Mouse (Mus musculus): ENCODE data around the gene Ippk. TPM values are rescaled to one million over a fixed set of nuclear protein-coding genes. Genes with fewer than 3 reads are reported as not detected.

The Ippk gene
- total and polyA plus RNA-seq, 2 experiments from 2014 or later = 10.9 to 11.9 TPM

DNA sequence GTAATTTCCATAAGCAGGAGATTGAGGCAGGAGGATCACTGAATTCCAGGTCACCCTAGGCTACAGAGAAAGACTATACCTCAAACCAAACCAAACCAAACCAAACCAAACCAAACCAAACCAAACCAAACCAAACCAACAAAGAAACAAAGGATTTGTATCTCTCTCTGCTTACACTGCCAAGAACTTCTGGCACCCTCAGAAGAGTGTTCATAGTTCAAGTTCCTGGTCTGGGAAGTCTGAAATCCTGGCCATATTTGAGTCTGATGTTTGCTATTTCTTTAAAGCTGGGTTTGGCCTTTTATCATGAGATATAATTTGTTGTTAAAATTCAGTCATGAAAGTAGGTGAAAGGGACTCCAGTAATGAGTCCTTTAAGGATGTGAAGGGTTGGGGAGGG, 13.3 kb upstream of the Ippk start:
- DNase-seq (ENCODE audit: low spot score) = no peak
- Histone ChIP-seq H3K4me1 (ENCODE audit: insufficient read depth, low read length) (no peaks in the 10 kb centered on the region), H3K27ac (ENCODE audit: low read depth, low read length) (no peak overlapping the region), H3K27me3 (ENCODE audit: insufficient read depth, low read length) (no peaks in the 10 kb centered on the region), H3K4me3 (ENCODE audit: low read depth, low read length) (no peak overlapping the region), H3K4me2 (ENCODE audit: low read depth, low read length, poor library complexity, severe bottlenecking) (no peak overlapping the region), H3K9ac (replicated peaks; ENCODE audit: low read length, poor library complexity, severe bottlenecking) (no peak overlapping the region), H3K9me3 (ENCODE audit: low read length) (no peaks in the 10 kb centered on the region), H3K36me3 (ENCODE audit: insufficient read depth, low read length) (no peaks in the 10 kb centered on the region)
- TF ChIP-seq CTCF (IDR thresholded peaks at IDR 0.05) = no peak
- ATAC-seq (ENCODE audit: low FRiP score) = no peak

DNA sequence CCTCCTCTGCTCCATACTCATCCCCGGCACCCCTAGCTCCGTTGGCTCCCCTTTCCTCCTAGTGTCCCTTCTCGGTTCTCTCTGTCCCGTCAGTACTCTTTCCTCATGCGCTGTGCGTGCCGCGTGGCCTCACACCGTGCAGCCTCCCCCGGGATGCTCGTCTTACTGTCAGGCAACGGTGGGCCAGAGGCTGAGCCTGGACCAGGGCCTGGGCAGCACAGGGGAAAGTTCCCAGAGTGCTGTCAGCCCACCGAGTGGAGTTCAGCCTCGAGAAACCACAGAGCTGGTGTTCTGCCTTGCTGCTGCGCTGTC, 513 bp downstream of the Ippk start:
- no peak for TF ChIP-seq CTCF (IDR thresholded peaks at IDR 0.05)

GRCm38 (mm10) chr13:49421959-49422358, 910 bp downstream of the Ippk start:
- Histone ChIP-seq H3K9me3 (ENCODE audit: low read length) (no peaks in the 10 kb centered on the region), H3K4me1 (ENCODE audit: insufficient read depth, low read length) (peaks cover 13% of the 10 kb centered on the region; the same call in 1 of the 2 replicates), H3K36me3 (ENCODE audit: insufficient read depth, low read length) (no peaks in the 10 kb centered on the region), H3K27me3 (ENCODE audit: insufficient read depth, low read length) (no peaks in the 10 kb centered on the region), H3K9ac (replicated peaks; ENCODE audit: low read length, poor library complexity, severe bottlenecking) (peak overlapping the region; percentile 75), H3K4me2 (ENCODE audit: low read depth, low read length, poor library complexity, severe bottlenecking) (peak overlapping the region; percentile 75), H3K27ac (ENCODE audit: low read depth, low read length) (no peak overlapping the region), H3K4me3 (ENCODE audit: low read depth, low read length) (peak overlapping the region; percentile 66)
- WGBS = 34% methylated on average over 4 of the region's 4 CpGs
- ATAC-seq (ENCODE audit: low FRiP score) = no peak
- no peak for TF ChIP-seq CTCF (IDR thresholded peaks at IDR 0.05)
- DNase-seq (ENCODE audit: low spot score) = no peak

More for the DNA sequence above, 513 bp downstream of the Ippk start:
- DNase-seq (ENCODE audit: low spot score) (peak; percentile 14), ATAC-seq (ENCODE audit: low FRiP score) (peak; percentile 70)
- no peaks in the 10 kb centered on the region for H3K36me3 ChIP-seq (ENCODE audit: insufficient read depth, low read length)
- peak overlapping the region; percentile 75 for H3K9ac ChIP-seq (replicated peaks; ENCODE audit: low read length, poor library complexity, severe bottlenecking)
- peak overlapping the region; percentile 88 for H3K27ac ChIP-seq (ENCODE audit: low read depth, low read length)
- peak overlapping the region; percentile 75 for H3K4me2 ChIP-seq (ENCODE audit: low read depth, low read length, poor library complexity, severe bottlenecking)
- WGBS = under 1% methylated on average over 15 of the region's 15 CpGs
- H3K4me1 ChIP-seq (ENCODE audit: insufficient read depth, low read length) = peaks cover 13% of the 10 kb centered on the region; the same call in 1 of the 2 replicates
- H3K9me3 ChIP-seq (ENCODE audit: low read length) = no peaks in the 10 kb centered on the region
- no peaks in the 10 kb centered on the region for H3K27me3 ChIP-seq (ENCODE audit: insufficient read depth, low read length)
- peak overlapping the region; percentile 66 for H3K4me3 ChIP-seq (ENCODE audit: low read depth, low read length)

GRCm38 (mm10) chr13:49426736-49427135, 5.7 kb downstream of the Ippk start:
- Histone ChIP-seq H3K27me3 (ENCODE audit: insufficient read depth, low read length) (no peaks in the 10 kb centered on the region), H3K4me3 (ENCODE audit: low read depth, low read length) (no peak overlapping the region)
- WGBS = 92% methylated on average over 3 of the region's 3 CpGs

DNA sequence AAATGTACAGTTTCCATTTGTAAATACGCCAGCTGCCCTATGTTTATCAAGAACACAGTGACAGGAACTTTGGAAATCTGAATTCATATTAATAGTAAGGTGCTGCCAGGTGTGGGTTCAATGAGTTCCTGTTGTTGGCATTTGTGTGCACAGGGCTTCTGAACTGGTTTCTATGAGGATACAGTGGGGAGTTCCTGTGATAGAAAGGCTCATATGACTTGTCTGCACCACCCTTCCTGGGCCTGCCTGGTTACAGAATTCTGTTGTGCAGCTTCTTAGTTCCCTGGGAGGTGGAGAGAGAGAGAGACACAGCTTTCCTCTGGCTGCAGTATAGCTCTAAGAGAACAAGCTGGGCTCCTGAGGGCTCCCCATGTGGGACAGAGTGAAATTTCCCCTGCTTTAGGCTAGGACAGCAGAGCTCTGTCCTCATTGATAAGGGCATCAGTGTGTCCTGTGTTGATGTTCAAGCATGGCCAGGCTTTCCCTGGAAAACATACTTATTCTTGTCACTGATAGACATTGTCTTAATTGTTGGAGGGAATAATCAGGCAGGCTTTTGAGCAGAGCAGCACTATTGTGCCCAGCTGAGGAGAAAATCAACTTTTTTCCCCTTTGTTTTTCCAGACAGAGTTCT, 7.1 kb downstream of the Ippk start:
- Histone ChIP-seq H3K4me1 (ENCODE audit: insufficient read depth, low read length) (0 out of 2 replicates have a peak, but pooled peaks cover under 1% of the 10 kb centered on the region), H3K9me3 (ENCODE audit: low read length) (no peaks in the 10 kb centered on the region), H3K27me3 (ENCODE audit: insufficient read depth, low read length) (no peaks in the 10 kb centered on the region), H3K27ac (ENCODE audit: low read depth, low read length) (no peak overlapping the region), H3K4me3 (ENCODE audit: low read depth, low read length) (no peak overlapping the region), H3K4me2 (ENCODE audit: low read depth, low read length, poor library complexity, severe bottlenecking) (no peak overlapping the region), H3K9ac (replicated peaks; ENCODE audit: low read length, poor library complexity, severe bottlenecking) (no peak overlapping the region), H3K36me3 (ENCODE audit: insufficient read depth, low read length) (0 out of 2 replicates have a peak, but pooled peaks cover 8% of the 10 kb centered on the region)
- DNase-seq (ENCODE audit: low spot score) = no peak
- WGBS = 85% methylated on average over 1 of the region's 1 CpGs
- ATAC-seq (ENCODE audit: low FRiP score) = no peak
- TF ChIP-seq CTCF (IDR thresholded peaks at IDR 0.05) = no peak

More at GRCm38 (mm10) chr13:49426736-49427135, 5.7 kb downstream of the Ippk start:
- H3K27ac ChIP-seq (ENCODE audit: low read depth, low read length) = no peak overlapping the region
- no peak for TF ChIP-seq CTCF (IDR thresholded peaks at IDR 0.05)
- no peak overlapping the region for H3K9ac ChIP-seq (replicated peaks; ENCODE audit: low read length, poor library complexity, severe bottlenecking)
- H3K4me1 ChIP-seq (ENCODE audit: insufficient read depth, low read length) = peaks cover 13% of the 10 kb centered on the region; the same call in 1 of the 2 replicates
- no peak for DNase-seq (ENCODE audit: low spot score)
- H3K4me2 ChIP-seq (ENCODE audit: low read depth, low read length, poor library complexity, severe bottlenecking) = no peak overlapping the region
- H3K9me3 ChIP-seq (ENCODE audit: low read length) = no peaks in the 10 kb centered on the region
- ATAC-seq (ENCODE audit: low FRiP score) = no peak
- no peaks in the 10 kb centered on the region for H3K36me3 ChIP-seq (ENCODE audit: insufficient read depth, low read length)

DNA sequence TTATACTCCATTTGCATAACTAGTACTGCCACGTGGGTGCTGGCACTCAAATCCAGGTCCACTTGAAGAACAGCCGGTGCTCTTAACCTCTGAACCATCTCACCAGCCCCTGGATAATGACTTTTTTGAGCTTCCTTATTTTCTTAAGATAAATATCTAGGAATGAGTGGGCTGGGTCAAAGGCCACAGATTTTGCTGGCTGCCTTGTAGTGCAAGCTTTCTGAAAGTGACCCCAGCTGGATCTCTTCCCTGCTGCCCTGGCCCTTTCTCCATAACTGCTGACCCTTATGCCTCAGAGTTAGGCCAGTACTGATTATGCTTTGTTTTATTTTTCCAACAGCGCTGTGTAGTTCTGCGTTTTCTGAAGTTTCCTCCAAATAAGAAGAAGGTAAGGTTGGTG, 9.5 kb downstream of the Ippk start:
- no peak overlapping the region for H3K9ac ChIP-seq (replicated peaks; ENCODE audit: low read length, poor library complexity, severe bottlenecking)
- ATAC-seq (ENCODE audit: low FRiP score) (no peak), DNase-seq (ENCODE audit: low spot score) (no peak)
- H3K9me3 ChIP-seq (ENCODE audit: low read length) = no peaks in the 10 kb centered on the region
- no peak overlapping the region for H3K27ac ChIP-seq (ENCODE audit: low read depth, low read length)
- peaks cover 19% of the 10 kb centered on the region for H3K36me3 ChIP-seq (ENCODE audit: insufficient read depth, low read length)
- H3K27me3 ChIP-seq (ENCODE audit: insufficient read depth, low read length) = no peaks in the 10 kb centered on the region
- TF ChIP-seq CTCF (IDR thresholded peaks at IDR 0.05) = no peak
- H3K4me3 ChIP-seq (ENCODE audit: low read depth, low read length) = no peak overlapping the region
- WGBS = 80% methylated on average over 4 of the region's 4 CpGs
- H3K4me2 ChIP-seq (ENCODE audit: low read depth, low read length, poor library complexity, severe bottlenecking) = no peak overlapping the region
- no peaks in the 10 kb centered on the region for H3K4me1 ChIP-seq (ENCODE audit: insufficient read depth, low read length)
